10 mouse cellular contexts compared by ENCODE assay signal in genomic region chr3:31061786-31062120, GRCm38 (mm10). TPM values are rescaled to one million over a fixed set of nuclear protein-coding genes. Genes with fewer than 3 reads are reported as not detected.
DNase-seq lines count a peak whose midpoint lies in the region; ATAC-seq and TF ChIP-seq lines count a peak whose summit lies in the region.
"Had no signal": no experiment of that assay in that cellular context is flagged by ENCODE, and none has a peak within 500 bp of the region (broad histone marks: within the 10 kb centered on the region; RNA-seq: fewer than 3 reads in every experiment).

No protein-coding gene starts in this region.

- ATAC-seq in liver, embryonic 11.5 days (replicated peaks; ENCODE audit: low FRiP score): no peak
- ATAC-seq in midbrain, embryonic 15.5 days (replicated peaks): no peak

- no peak overlapping the region for H3K4me3 ChIP-seq in lung, adult 2 months (replicated peaks; ENCODE audit: extremely low read depth, low read depth, low read length)
- H3K4me3 ChIP-seq in liver, embryonic 11.5 days (ENCODE audit: low read depth, low read length): peak overlapping the region; percentile 10; the same call in 1 of the 2 replicates
- no peak overlapping the region for H3K4me3 ChIP-seq in midbrain, embryonic 15.5 days
- H3K4me3 ChIP-seq: heart, embryonic 13.5 days; limb, embryonic 13.5 days had no signal

- TF ChIP-seq POLR2A in lung, adult 2 months (IDR thresholded peaks at IDR 0.05; ENCODE audit: borderline replicate concordance, extremely low read depth, low read depth, low read length): no peak

- H3K4me1 ChIP-seq in lung, adult 2 months (ENCODE audit: control insufficient read depth, insufficient read depth, low read length): no peaks in the 10 kb centered on the region
- H3K4me1 ChIP-seq in liver, embryonic 11.5 days (replicated peaks; ENCODE audit: control insufficient read depth, insufficient read depth, low read length): no peaks in the 10 kb centered on the region; the same call in 1 of the 2 replicates
- peaks cover 3% of the 10 kb centered on the region; the same call in 1 of the 2 replicates for H3K4me1 ChIP-seq in midbrain, embryonic 15.5 days
- H3K4me1 ChIP-seq: heart, embryonic 13.5 days; limb, embryonic 13.5 days had no signal

- H3K27ac ChIP-seq in liver, embryonic 11.5 days (ENCODE audit: low read depth, low read length): no peak overlapping the region
- no peak overlapping the region for H3K27ac ChIP-seq in midbrain, embryonic 15.5 days
- H3K27ac ChIP-seq: heart, embryonic 13.5 days; limb, embryonic 13.5 days had no signal

- no peaks in the 10 kb centered on the region for H3K27me3 ChIP-seq in liver, embryonic 11.5 days (replicated peaks; ENCODE audit: control insufficient read depth, insufficient read depth, low read length)
- no peaks in the 10 kb centered on the region for H3K27me3 ChIP-seq in splenic B cell, adult 2 months (ENCODE audit: control insufficient read depth, insufficient read depth, low read length, poor library complexity, severe bottlenecking)
- no peaks in the 10 kb centered on the region for H3K27me3 ChIP-seq in midbrain, embryonic 15.5 days (replicated peaks)
- H3K27me3 ChIP-seq: heart, embryonic 13.5 days; limb, embryonic 13.5 days had no signal

- H3K9me3 ChIP-seq in liver, embryonic 11.5 days (ENCODE audit: control insufficient read depth, low read length): no peaks in the 10 kb centered on the region
- no peaks in the 10 kb centered on the region for H3K9me3 ChIP-seq in midbrain, embryonic 15.5 days
- H3K9me3 ChIP-seq: heart, embryonic 13.5 days; limb, embryonic 13.5 days had no signal

- peak overlapping the region; percentile 58 for H3K4me2 ChIP-seq in liver, embryonic 11.5 days
- no peak overlapping the region for H3K4me2 ChIP-seq in midbrain, embryonic 15.5 days
- H3K4me2 ChIP-seq: heart, embryonic 13.5 days; limb, embryonic 13.5 days had no signal

- no peaks in the 10 kb centered on the region for H3K36me3 ChIP-seq in liver, embryonic 11.5 days (ENCODE audit: control insufficient read depth, insufficient read depth, low read length)
- no peaks in the 10 kb centered on the region for H3K36me3 ChIP-seq in splenic B cell, adult 2 months (ENCODE audit: control insufficient read depth, insufficient read depth, low read length, poor library complexity, severe bottlenecking)
- H3K36me3 ChIP-seq in midbrain, embryonic 15.5 days (replicated peaks): no peaks in the 10 kb centered on the region
- H3K36me3 ChIP-seq: heart, embryonic 13.5 days; limb, embryonic 13.5 days had no signal

- WGBS in lung, adult 2 months: 65% methylated on average over 4 of the region's 4 CpGs
- 46% methylated on average over 4 of the region's 4 CpGs for whole genome bisulfite sequencing in liver, embryonic 11.5 days
- WGBS in midbrain, embryonic 15.5 days: 84% methylated on average over 4 of the region's 4 CpGs

- TF ChIP-seq CTCF in lung, adult 2 months (IDR thresholded peaks at IDR 0.05; ENCODE audit: insufficient read depth, low read length): peak; percentile 45

- peak overlapping the region; percentile 4 for H3K9ac ChIP-seq in liver, embryonic 11.5 days (ENCODE audit: low read depth, low read length)
- H3K9ac ChIP-seq in midbrain, embryonic 15.5 days: no peak overlapping the region
- H3K9ac ChIP-seq: heart, embryonic 13.5 days; limb, embryonic 13.5 days had no signal

- no peak for DNase-seq in lung, adult 2 months
- DNase-seq in lung, postnatal 36 days: no peak
- DNase-seq in ZHBTc4 (ENCODE audit: low read depth, low spot score): peak; percentile 59
- no peak for DNase-seq in liver, embryonic 11.5 days (ENCODE audit: low spot score)
- peak; percentile 62 for DNase-seq in splenic B cell, adult 2 months (ENCODE audit: low read depth, low spot score)
- no peak for DNase-seq in frontal cortex, adult 2 months (ENCODE audit: extremely low spot score in 1 of 2, low spot score in 1 of 2)
- DNase-seq in neural tube, embryonic 10.5 days (ENCODE audit: extremely low spot score, low spot score): no peak

RNA-seq across cellular contexts. Expression of gene Skil, which starts 33.1 kb away (rescaled TPM):
- polyA plus RNA-seq in lung, adult 2 months (2012; rRNA removed): 6.9 and 11.1 TPM in 2 replicates
- 14.2 and 16.6 TPM in 2 replicates for polyA plus RNA-seq in liver, embryonic 11.5 days (2014; fragmentation: Nextera tagmentation; extraction: Ambion mirVana)
- polyA plus RNA-seq in frontal cortex, adult 2 months (2012; rRNA removed): 19.8 and 20.0 TPM in 2 replicates
- polyA plus RNA-seq in midbrain, embryonic 15.5 days (2015; fragmentation: Nextera tagmentation; extraction: Ambion mirVana): 25.9 and 29.5 TPM in 2 replicates

Comparison
In these comparisons a context has a peak if more than half of its experiments do, and no peak if none do; other contexts are left out.
1. DNase-seq: peak in ZHBTc4 (single experiment) and splenic B cell, adult 2 months (single experiment); none in lung, adult 2 months (single experiment), lung, postnatal 36 days (single experiment), liver, embryonic 11.5 days (single experiment), frontal cortex, adult 2 months (0 of 2) and neural tube, embryonic 10.5 days (single experiment).